Comparison of ENCODE assay signal across 9 mouse cellular contexts in the genomic region with DNA sequence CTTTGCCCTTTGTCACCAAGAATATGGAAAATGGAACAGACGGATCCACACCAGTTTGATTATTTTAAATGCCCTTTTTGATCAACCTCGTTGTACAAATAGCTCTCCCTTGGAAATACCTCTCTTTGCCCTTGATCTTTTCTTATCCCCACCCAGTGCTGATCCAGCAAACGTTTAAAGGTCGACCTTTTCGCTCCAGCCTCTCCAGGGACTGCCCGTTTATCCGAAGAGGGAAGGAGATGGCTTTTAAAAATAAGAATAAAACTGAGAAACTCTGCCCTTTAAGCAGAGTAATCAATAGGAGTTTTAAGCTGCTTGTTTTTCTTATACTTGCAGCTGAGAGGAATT. TPM values are rescaled to one million over a fixed set of nuclear protein-coding genes. Genes with fewer than 3 reads are reported as not detected.
DNase-seq lines count a peak whose midpoint lies in the region; ATAC-seq and TF ChIP-seq lines count a peak whose summit lies in the region.
"Had no signal": no experiment of that assay in that cellular context is flagged by ENCODE, and none has a peak within 500 bp of the region (broad histone marks: within the 10 kb centered on the region; RNA-seq: fewer than 3 reads in every experiment).

No protein-coding gene starts in this region.

- peak overlapping the region; percentile 95 for H3K4me2 ChIP-seq in embryonic facial prominence, embryonic 12.5 days (replicated peaks)
- peak overlapping the region; percentile 71 for H3K4me2 ChIP-seq in intestine, embryonic 15.5 days (replicated peaks)
- H3K4me2 ChIP-seq in midbrain, postnatal 0 days (ENCODE audit: low read depth, low read length, poor library complexity, severe bottlenecking): peak overlapping the region; percentile 62

- no peaks in the 10 kb centered on the region for H3K9me3 ChIP-seq in embryonic facial prominence, embryonic 12.5 days
- no peaks in the 10 kb centered on the region for H3K9me3 ChIP-seq in intestine, embryonic 15.5 days
- H3K9me3 ChIP-seq in midbrain, postnatal 0 days (ENCODE audit: low read length): no peaks in the 10 kb centered on the region

- peaks cover 13% of the 10 kb centered on the region for H3K4me1 ChIP-seq in embryonic facial prominence, embryonic 12.5 days
- 0 out of 2 replicates have a peak, but pooled peaks cover 3% of the 10 kb centered on the region for H3K4me1 ChIP-seq in intestine, embryonic 15.5 days (replicated peaks)
- H3K4me1 ChIP-seq in midbrain, postnatal 0 days (ENCODE audit: insufficient read depth, low read length): peaks cover 4% of the 10 kb centered on the region; the same call in 1 of the 2 replicates

- peak overlapping the region; percentile 92 for H3K4me3 ChIP-seq in left cerebral cortex, adult 2 months
- peak overlapping the region; percentile 87 for H3K4me3 ChIP-seq in embryonic facial prominence, embryonic 12.5 days
- peak overlapping the region; percentile 94 for H3K4me3 ChIP-seq in intestine, embryonic 15.5 days (replicated peaks)
- H3K4me3 ChIP-seq in midbrain, postnatal 0 days (ENCODE audit: low read depth, low read length): peak overlapping the region; percentile 99

- no peak for ATAC-seq in embryonic facial prominence, embryonic 12.5 days (ENCODE audit: insufficient number of reproducible peaks, insufficient read depth, low FRiP score, low TSS enrichment)
- ATAC-seq in intestine, embryonic 15.5 days: no peak
- ATAC-seq in midbrain, postnatal 0 days (ENCODE audit: low FRiP score): no peak
- ATAC-seq in megakaryocyte progenitor cell, adult 5-6 weeks (replicated peaks; ENCODE audit: poor library complexity): no peak

- peak overlapping the region; percentile 97 for H3K9ac ChIP-seq in embryonic facial prominence, embryonic 12.5 days
- H3K9ac ChIP-seq in intestine, embryonic 15.5 days: peak overlapping the region; percentile 96
- H3K9ac ChIP-seq in midbrain, postnatal 0 days (replicated peaks; ENCODE audit: low read length, poor library complexity, severe bottlenecking): peak overlapping the region; percentile 99

- peak overlapping the region; percentile 98 for H3K27ac ChIP-seq in left cerebral cortex, adult 2 months
- H3K27ac ChIP-seq in embryonic facial prominence, embryonic 12.5 days: peak overlapping the region; percentile 99
- H3K27ac ChIP-seq in intestine, embryonic 15.5 days: peak overlapping the region; percentile 97; the same call in 1 of the 2 replicates
- peak overlapping the region; percentile 98 for H3K27ac ChIP-seq in midbrain, postnatal 0 days (ENCODE audit: low read depth, low read length)

- H3K36me3 ChIP-seq in embryonic facial prominence, embryonic 12.5 days: peaks cover 13% of the 10 kb centered on the region
- peaks cover 10% of the 10 kb centered on the region; the same call in 1 of the 2 replicates for H3K36me3 ChIP-seq in intestine, embryonic 15.5 days
- H3K36me3 ChIP-seq in midbrain, postnatal 0 days (ENCODE audit: insufficient read depth, low read length): peaks cover 12% of the 10 kb centered on the region; the same call in 1 of the 2 replicates

- no peak for TF ChIP-seq CTCF in left cerebral cortex, adult 2 months (IDR thresholded peaks at IDR 0.05)
- no peak for TF ChIP-seq CTCF in midbrain, postnatal 0 days (IDR thresholded peaks at IDR 0.05)

- WGBS in embryonic facial prominence, embryonic 12.5 days: 1% methylated on average over 7 of the region's 7 CpGs
- WGBS in intestine, embryonic 15.5 days: 2% methylated on average over 7 of the region's 7 CpGs
- WGBS in midbrain, postnatal 0 days: 0% methylated on average over 7 of the region's 7 CpGs

- no peaks in the 10 kb centered on the region for H3K27me3 ChIP-seq in embryonic facial prominence, embryonic 12.5 days
- H3K27me3 ChIP-seq in intestine, embryonic 15.5 days (replicated peaks): no peaks in the 10 kb centered on the region
- H3K27me3 ChIP-seq in midbrain, postnatal 0 days (ENCODE audit: insufficient read depth, low read length): no peaks in the 10 kb centered on the region

- intact Hi-C loops in left cerebral cortex, adult 2 months (cut with DNase I): loop anchor here (1.0 to 10.0 kb wide), 4 partner anchors 84 to 328 kb away; partner anchors contain the start of genes Cacna1g, Gm20390, Mbtd1 and Nme1
- intact Hi-C loops in left cerebral cortex, postnatal 36 days (cut with DNase I): loop anchor here (5.0 kb wide), 1 partner anchor 215 kb away; the partner anchor contains the start of gene Spag9

- no peak for DNase-seq in left cerebral cortex, adult 2 months (ENCODE audit: extremely low spot score in 1 of 2, low spot score in 2 of 2)
- DNase-seq in left cerebral cortex, postnatal 36 days (ENCODE audit: low spot score in 2 of 2): no peak
- DNase-seq in midbrain, postnatal 0 days (ENCODE audit: low spot score): no peak
- no peak for DNase-seq in urinary bladder, postnatal 25 days (ENCODE audit: low spot score)
- DNase-seq in adipocyte (ENCODE audit: low spot score): no peak
- DNase-seq: thymus, postnatal 25 days had no signal

RNA-seq across cellular contexts. Expression of gene Tob1, which starts 1.2 kb away (rescaled TPM):
- 10 to 100 TPM; 42.4 to 47.9 TPM for total RNA-seq in left cerebral cortex, adult 2 months (2021)
- total RNA-seq in left cerebral cortex, postnatal 36 days (2021): 10 to 100 TPM; 37.5 to 51.4 TPM
- polyA plus RNA-seq in embryonic facial prominence, embryonic 12.5 days (2016; fragmentation: Nextera tagmentation; extraction: Ambion mirVana): 32.9 TPM in 2 replicates
- polyA plus RNA-seq in intestine, embryonic 15.5 days (2015; fragmentation: Nextera tagmentation; extraction: Ambion mirVana): 46.0 and 49.9 TPM in 2 replicates
- total RNA-seq in midbrain, postnatal 0 days (2014; rRNA removed): 15.6 and 20.4 TPM in 2 replicates
- 25.5 and 27.9 TPM in 2 replicates for polyA plus RNA-seq in midbrain, postnatal 0 days (2015; fragmentation: Nextera tagmentation; extraction: Ambion mirVana)
- total RNA-seq in megakaryocyte progenitor cell, adult 5-6 weeks (2015): 8.3 and 9.4 TPM in 2 replicates
- total RNA-seq in megakaryocyte progenitor cell, adult 5-6 weeks (2017): 3.5 and 5.2 TPM in 2 replicates

RNA-seq across cellular contexts. Expression of gene Wfikkn2, which starts 33.3 kb away (rescaled TPM):
- 1 to 10 TPM; 1.3 to 1.6 TPM for total RNA-seq in left cerebral cortex, adult 2 months (2021)
- 1 to 10 TPM; 1.3 to 1.5 TPM for total RNA-seq in left cerebral cortex, postnatal 36 days (2021)
- polyA plus RNA-seq in embryonic facial prominence, embryonic 12.5 days (2016; fragmentation: Nextera tagmentation; extraction: Ambion mirVana): 11.8 and 13.9 TPM in 2 replicates
- polyA plus RNA-seq in intestine, embryonic 15.5 days (2015; fragmentation: Nextera tagmentation; extraction: Ambion mirVana): 2.3 TPM in 2 replicates
- total RNA-seq in midbrain, postnatal 0 days (2014; rRNA removed): 5.0 and 10.0 TPM in 2 replicates
- polyA plus RNA-seq in midbrain, postnatal 0 days (2015; fragmentation: Nextera tagmentation; extraction: Ambion mirVana): 2.6 and 2.7 TPM in 2 replicates
- 0.52 TPM in 1 of 2 replicates, not detected in the other for total RNA-seq in megakaryocyte progenitor cell, adult 5-6 weeks (2015)
- 0.21 and 0.27 TPM in 2 replicates for total RNA-seq in megakaryocyte progenitor cell, adult 5-6 weeks (2017)
